In genomic region chr2:38688791-38689520, GRCm38 (mm10) we compare ENCODE assay signal across 9 mouse cellular contexts. TPM values are rescaled to one million over a fixed set of nuclear protein-coding genes. Genes with fewer than 3 reads are reported as not detected.
A peak's percentile ranks its signal among the peaks of the same experiment; 100 is the strongest.
DNase-seq lines count a peak whose midpoint lies in the region; ATAC-seq and TF ChIP-seq lines count a peak whose summit lies in the region.
"Had no signal": no experiment of that assay in that cellular context is flagged by ENCODE, and none has a peak within 500 bp of the region (broad histone marks: within the 10 kb centered on the region; RNA-seq: fewer than 3 reads in every experiment).

No protein-coding gene starts in this region.

- H3K4me3 ChIP-seq in ES-E14 (ENCODE audit: insufficient read depth in 1 of 2, low read depth in 1 of 2, low read length in 2 of 2, poor library complexity in 1 of 2, severe bottlenecking in 1 of 2) = peak overlapping the region; percentile 56 to 65
- H3K4me3 ChIP-seq in hindbrain, embryonic 11.5 days (ENCODE audit: low read depth, low read length) = peak overlapping the region; percentile 22
- H3K4me3 ChIP-seq in limb, embryonic 11.5 days (ENCODE audit: low read depth, low read length) = peak overlapping the region; percentile 27

- peak; percentile 91 for ATAC-seq in hindbrain, embryonic 11.5 days (ENCODE audit: low FRiP score)
- peak; percentile 52; the same call in 1 of the 2 replicates for ATAC-seq in limb, embryonic 11.5 days (ENCODE audit: insufficient number of reproducible peaks, low FRiP score, low TSS enrichment, low read depth)

- peak overlapping the region; percentile 50 for H3K9ac ChIP-seq in ES-E14 (ENCODE audit: insufficient read depth, low read depth, low read length, poor library complexity, severe bottlenecking)
- peak overlapping the region; percentile 49 for H3K9ac ChIP-seq in hindbrain, embryonic 11.5 days (ENCODE audit: low read depth, low read length)
- H3K9ac ChIP-seq in limb, embryonic 11.5 days (ENCODE audit: low read length) = peak overlapping the region; percentile 62

- H3K36me3 ChIP-seq in ES-E14 (ENCODE audit: control insufficient read depth, insufficient read depth, low read length, poor library complexity, severe bottlenecking) = no peaks in the 10 kb centered on the region
- H3K36me3 ChIP-seq in hindbrain, embryonic 11.5 days (ENCODE audit: control insufficient read depth, insufficient read depth, low read length) = no peaks in the 10 kb centered on the region
- no peaks in the 10 kb centered on the region for H3K36me3 ChIP-seq in limb, embryonic 11.5 days (ENCODE audit: control insufficient read depth, insufficient read depth, low read length)

- H3K27ac ChIP-seq in ES-E14 (ENCODE audit: insufficient read depth, low read depth, low read length, poor library complexity, severe bottlenecking) = no peak overlapping the region
- H3K27ac ChIP-seq in hindbrain, embryonic 11.5 days (ENCODE audit: low read depth, low read length) = peak overlapping the region; percentile 39
- H3K27ac ChIP-seq in limb, embryonic 11.5 days (replicated peaks; ENCODE audit: low read depth, low read length) = no peak overlapping the region

- in situ Hi-C loops in ES-E14 (cut with MboI; ENCODE audit: low sequenced_read_pairs in 2 of 2, unreplicated experiment in 2 of 2) = no loop called here

- whole genome bisulfite sequencing in hindbrain, embryonic 11.5 days = 3% methylated on average over 29 of the region's 29 CpGs
- 4% methylated on average over 29 of the region's 29 CpGs for WGBS in limb, embryonic 11.5 days

- no peaks in the 10 kb centered on the region for H3K27me3 ChIP-seq in hindbrain, embryonic 11.5 days (ENCODE audit: control insufficient read depth, insufficient read depth, low read length)
- no peaks in the 10 kb centered on the region for H3K27me3 ChIP-seq in limb, embryonic 11.5 days (ENCODE audit: control insufficient read depth, insufficient read depth, low read length)

- no peaks in the 10 kb centered on the region for H3K9me3 ChIP-seq in ES-E14 (ENCODE audit: control insufficient read depth, insufficient read depth, low read depth, low read length)
- no peaks in the 10 kb centered on the region for H3K9me3 ChIP-seq in hindbrain, embryonic 11.5 days (ENCODE audit: control insufficient read depth, low read length)
- no peaks in the 10 kb centered on the region for H3K9me3 ChIP-seq in limb, embryonic 11.5 days (ENCODE audit: control insufficient read depth, low read length)

- H3K4me2 ChIP-seq in hindbrain, embryonic 11.5 days (replicated peaks; ENCODE audit: low read depth, low read length) = peak overlapping the region; percentile 55
- H3K4me2 ChIP-seq in limb, embryonic 11.5 days (ENCODE audit: low read depth, severe bottlenecking) = peak overlapping the region; percentile 67

- DNase-seq in adrenal gland, adult 2 months = peak; percentile 62
- DNase-seq in adrenal gland, postnatal 25 days = no peak
- DNase-seq in ES-E14 (ENCODE audit: low read depth, low spot score) = peak; percentile 60
- DNase-seq in embryo, embryonic 11.5 days (ENCODE audit: low read depth, low spot score) = peak; percentile 63
- peak; percentile 92 for DNase-seq in hindbrain, embryonic 11.5 days (ENCODE audit: low spot score)
- peak; percentile 82 for DNase-seq in limb, embryonic 11.5 days (ENCODE audit: low spot score)
- peak; percentile 7 for DNase-seq in naive thymus-derived CD4-positive, alpha-beta T cell, adult 2 months (ENCODE audit: low read depth)
- peak; percentile 44 to 56 for DNase-seq in thymus, postnatal 36 days

- no peaks in the 10 kb centered on the region; a peak in 1 of 4 replicates for H3K4me1 ChIP-seq in ES-E14 (ENCODE audit: control insufficient read depth in 2 of 2, insufficient read depth in 2 of 2, low read length in 2 of 2, poor library complexity in 1 of 2)
- H3K4me1 ChIP-seq in hindbrain, embryonic 11.5 days (replicated peaks; ENCODE audit: control insufficient read depth, insufficient read depth, low read length) = peaks cover 8% of the 10 kb centered on the region; the same call in 1 of the 2 replicates
- H3K4me1 ChIP-seq in limb, embryonic 11.5 days (ENCODE audit: control insufficient read depth, insufficient read depth, low read length) = 0 out of 2 replicates have a peak, but pooled peaks cover 3% of the 10 kb centered on the region

TF ChIP-seq in ES-E14, 5 proteins besides CTCF, POLR2A, EP300 and RAD21:
- TF ChIP-seq HCFC1 (IDR thresholded peaks at IDR 0.05; ENCODE audit: borderline replicate concordance, insufficient read depth, low read length) = 0 out of 2 replicates have a peak, but pooled peaks have one; percentile 21
- no peak; the same call in 1 of the 2 replicates for TF ChIP-seq ZC3H11A (IDR thresholded peaks at IDR 0.05; ENCODE audit: borderline replicate concordance, low read depth, low read length)
- TF ChIP-seq ZNF384 (IDR thresholded peaks at IDR 0.05; ENCODE audit: low read depth, low read length) = no peak
- TF ChIP-seq CHD2 (IDR thresholded peaks at IDR 0.05; ENCODE audit: low read depth, low read length) = peak; percentile 63; the same call in 1 of the 2 replicates

RNA-seq across cellular contexts. Expression of gene Nr5a1, which starts 25.4 kb away (rescaled TPM):
- 100 to 1,000 TPM; 302 to 765 TPM for total RNA-seq in adrenal gland, adult 2 months (2021)
- 836 and 1,436 TPM in 2 replicates for polyA plus RNA-seq in adrenal gland, adult 2 months (2012; rRNA removed)
- total RNA-seq in adrenal gland, postnatal 25 days (2021) = 642 and 788 TPM in 2 replicates
- 0.13 TPM in 1 of 2 replicates, not detected in the other for total RNA-seq in ES-E14 (2012; rRNA removed)
- 0.19 and 0.20 TPM in 2 replicates for polyA plus RNA-seq in hindbrain, embryonic 11.5 days (2014; fragmentation: Nextera tagmentation; extraction: Ambion mirVana)
- 0.16 TPM in 1 of 2 replicates, not detected in the other for polyA plus RNA-seq in limb, embryonic 11.5 days (2014; fragmentation: Nextera tagmentation; extraction: Ambion mirVana)
- total RNA-seq: heart, adult 18-20 months had no signal

RNA-seq across cellular contexts. Expression of gene Psmb7, which starts 45.1 kb away (rescaled TPM):
- 100 to 1,000 TPM; 278 to 283 TPM for total RNA-seq in adrenal gland, adult 2 months (2021)
- 25.0 and 29.1 TPM in 2 replicates for polyA plus RNA-seq in adrenal gland, adult 2 months (2012; rRNA removed)
- 284 and 333 TPM in 2 replicates for total RNA-seq in adrenal gland, postnatal 25 days (2021)
- 224 and 382 TPM in 2 replicates for total RNA-seq in ES-E14 (2012; rRNA removed)
- 355 and 367 TPM in 2 replicates for polyA plus RNA-seq in hindbrain, embryonic 11.5 days (2014; fragmentation: Nextera tagmentation; extraction: Ambion mirVana)
- polyA plus RNA-seq in limb, embryonic 11.5 days (2014; fragmentation: Nextera tagmentation; extraction: Ambion mirVana) = 352 and 366 TPM in 2 replicates

Comparison
In these comparisons a context has a peak if more than half of its experiments do, and no peak if none do; other contexts are left out.
1. RNA of gene Nr5a1, which starts 25.4 kb away (total RNA-seq): 642 to 788 TPM in adrenal gland, postnatal 25 days and 302 to 765 TPM in adrenal gland, adult 2 months; 0.13 TPM in ES-E14; every median in the first group is over 100 times any median in the second.
2. Peak in every context shown above with its lines, with median percentiles within 50 percentile points of each other: H3K4me3 ChIP-seq and H3K9ac ChIP-seq.